Mouse (Mus musculus): ENCODE data around the gene Robo3. TPM values are rescaled to one million over a fixed set of nuclear protein-coding genes. Genes with fewer than 3 reads are reported as not detected.

Gene Robo3
- polyA plus RNA-seq, 1 experiment from 2014 or later, result 0.53 TPM

- Histone ChIP-seq H3K9me3 (replicated peaks) (no peaks in the 10 kb centered on the region), H3K27ac (no peak overlapping the region), H3K4me2 (no peak overlapping the region), H3K4me3 (replicated peaks) (no peak overlapping the region), H3K36me3 (no peaks in the 10 kb centered on the region), H3K27me3 (peaks cover 99% of the 10 kb centered on the region), H3K9ac (no peak overlapping the region), H3K4me1 (peaks cover 18% of the 10 kb centered on the region)
- no peak for ATAC-seq (replicated peaks; ENCODE audit: low FRiP score)
- 3% methylated on average over 3 of the region's 3 CpGs for WGBS
Observed at GRCm38 (mm10) chr9:37454991-37455390, 21.9 kb upstream of the Robo3 start.

GRCm38 (mm10) chr9:37454011-37454492 is 21.0 kb upstream of the Robo3 start:
- no peak for ATAC-seq (replicated peaks; ENCODE audit: low FRiP score)
- Histone ChIP-seq H3K9ac (no peak overlapping the region), H3K4me3 (replicated peaks) (no peak overlapping the region), H3K27me3 (peaks cover 93% of the 10 kb centered on the region), H3K27ac (no peak overlapping the region), H3K4me1 (peaks cover 13% of the 10 kb centered on the region), H3K4me2 (no peak overlapping the region), H3K9me3 (replicated peaks) (no peaks in the 10 kb centered on the region), H3K36me3 (no peaks in the 10 kb centered on the region)
- WGBS, result 7% methylated on average over 6 of the region's 6 CpGs

GRCm38 (mm10) chr9:37453328-37453727 is 20.3 kb upstream of the Robo3 start:
- ATAC-seq (replicated peaks; ENCODE audit: low FRiP score), result no peak
- Histone ChIP-seq H3K4me1 (peaks cover 13% of the 10 kb centered on the region), H3K9ac (no peak overlapping the region), H3K4me2 (no peak overlapping the region), H3K9me3 (replicated peaks) (no peaks in the 10 kb centered on the region), H3K36me3 (no peaks in the 10 kb centered on the region), H3K4me3 (replicated peaks) (no peak overlapping the region), H3K27ac (no peak overlapping the region), H3K27me3 (peaks cover 89% of the 10 kb centered on the region)
- 33% methylated on average over 4 of the region's 4 CpGs for WGBS

GRCm38 (mm10) chr9:37452401-37452800 is 19.4 kb upstream of the Robo3 start:
- WGBS, result 0% methylated on average over 5 of the region's 5 CpGs

DNA sequence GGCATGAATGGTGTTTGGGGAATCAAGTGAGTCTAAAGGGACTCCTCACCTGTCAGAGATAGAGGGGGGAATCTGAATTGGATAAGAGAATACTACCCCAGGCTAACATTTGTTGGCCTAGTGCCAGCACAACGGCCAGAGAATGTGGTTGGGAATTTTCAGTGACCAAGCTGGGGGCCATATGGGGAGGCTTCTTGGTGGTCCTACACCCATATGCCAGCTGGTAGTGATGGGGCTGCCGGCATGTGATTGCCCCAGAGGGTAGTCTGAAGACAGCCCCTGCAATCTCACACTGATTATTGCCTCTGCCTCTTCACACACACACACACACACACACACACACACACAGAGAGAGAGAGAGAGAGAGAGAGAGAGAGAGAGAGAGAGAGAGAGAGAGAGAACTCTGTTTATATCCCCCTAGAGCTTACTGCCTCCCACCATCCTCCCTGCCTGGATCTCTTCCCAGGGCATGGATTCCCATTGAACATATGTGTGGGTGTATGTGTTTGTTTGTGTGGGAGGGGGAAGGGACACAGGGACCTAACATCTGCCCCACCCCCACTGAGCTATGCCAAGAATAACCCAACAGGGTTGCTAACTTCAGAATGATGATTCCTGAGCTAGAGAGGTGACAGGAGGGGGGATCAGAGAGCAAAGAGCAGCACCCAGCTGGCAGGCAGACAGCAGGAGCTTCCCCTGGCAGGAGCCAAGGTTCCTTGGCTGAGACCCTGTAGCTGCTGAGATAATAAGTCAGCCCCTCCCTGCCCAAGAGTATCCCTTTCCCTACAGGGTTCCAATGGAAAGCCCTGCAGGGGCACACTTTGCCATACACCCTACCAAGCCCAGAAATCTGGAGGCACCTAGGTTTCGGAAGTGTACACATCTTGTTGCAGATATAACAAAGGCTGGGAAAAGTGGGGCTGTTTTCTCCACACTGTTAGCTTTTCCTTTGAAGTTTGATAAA is 5.0 kb upstream of the Robo3 start:
- Histone ChIP-seq H3K4me1 (peaks cover 11% of the 10 kb centered on the region), H3K4me2 (no peak overlapping the region), H3K27me3 (peaks cover 49% of the 10 kb centered on the region), H3K9me3 (replicated peaks) (no peaks in the 10 kb centered on the region), H3K27ac (no peak overlapping the region), H3K9ac (no peak overlapping the region), H3K4me3 (replicated peaks) (no peak overlapping the region), H3K36me3 (no peaks in the 10 kb centered on the region)
- no peak for ATAC-seq (replicated peaks; ENCODE audit: low FRiP score)
- WGBS, result 36% methylated on average over 3 of the region's 3 CpGs

More at GRCm38 (mm10) chr9:37452401-37452800, 19.4 kb upstream of the Robo3 start:
- Histone ChIP-seq H3K4me2 (no peak overlapping the region), H3K27ac (no peak overlapping the region), H3K4me3 (replicated peaks) (no peak overlapping the region), H3K36me3 (no peaks in the 10 kb centered on the region), H3K9me3 (replicated peaks) (no peaks in the 10 kb centered on the region), H3K4me1 (peaks cover 13% of the 10 kb centered on the region), H3K27me3 (peaks cover 84% of the 10 kb centered on the region), H3K9ac (no peak overlapping the region)
- ATAC-seq (replicated peaks; ENCODE audit: low FRiP score), result no peak

DNA sequence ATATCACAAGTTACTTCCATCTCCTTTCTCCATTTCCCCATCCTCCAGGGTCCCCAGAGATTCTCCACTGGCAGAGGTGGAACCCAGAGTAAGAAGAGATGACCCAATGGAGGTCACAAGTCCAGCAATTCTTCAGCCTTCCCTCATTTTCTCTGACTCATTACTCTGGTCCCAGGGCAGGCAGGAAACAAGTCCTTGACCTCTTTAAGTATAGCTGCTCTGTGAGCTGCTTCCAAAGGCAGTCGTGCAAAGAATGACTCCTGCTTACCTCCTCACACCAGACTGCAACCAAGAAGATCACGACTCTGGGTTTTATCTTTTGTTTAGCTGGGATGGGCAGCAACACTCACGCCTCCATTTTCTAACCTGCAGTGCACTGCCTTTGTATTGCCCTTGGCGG is 2.6 kb upstream of the Robo3 start:
- Histone ChIP-seq H3K27ac (no peak overlapping the region), H3K4me1 (peaks cover 29% of the 10 kb centered on the region), H3K4me2 (no peak overlapping the region), H3K27me3 (peaks cover 74% of the 10 kb centered on the region), H3K9me3 (replicated peaks) (no peaks in the 10 kb centered on the region), H3K4me3 (replicated peaks) (no peak overlapping the region), H3K9ac (no peak overlapping the region), H3K36me3 (no peaks in the 10 kb centered on the region)
- no peak for ATAC-seq (replicated peaks; ENCODE audit: low FRiP score)
- WGBS, result 7% methylated on average over 4 of the region's 4 CpGs

- WGBS, result 3% methylated on average over 14 of the region's 14 CpGs
- ATAC-seq (replicated peaks; ENCODE audit: low FRiP score), result no peak
- H3K27me3 ChIP-seq, result peaks cover 80% of the 10 kb centered on the region
Observed at GRCm38 (mm10) chr9:37434932-37435331, 1.9 kb upstream of the Robo3 start.

GRCm38 (mm10) chr9:37433823-37434560 is 946 bp upstream of the Robo3 start:
- no peak overlapping the region for H3K4me3 ChIP-seq (replicated peaks)
- no peaks in the 10 kb centered on the region for H3K9me3 ChIP-seq (replicated peaks)
- peaks cover 90% of the 10 kb centered on the region for H3K27me3 ChIP-seq
- no peaks in the 10 kb centered on the region for H3K36me3 ChIP-seq
- no peak overlapping the region for H3K27ac ChIP-seq
- peaks cover 30% of the 10 kb centered on the region for H3K4me1 ChIP-seq
- no peak for ATAC-seq (replicated peaks; ENCODE audit: low FRiP score)
- peak overlapping the region; percentile 58; the same call in 1 of the 2 replicates for H3K4me2 ChIP-seq
- H3K9ac ChIP-seq, result no peak overlapping the region
- 2% methylated on average over 18 of the region's 18 CpGs for WGBS

More at GRCm38 (mm10) chr9:37434932-37435331, 1.9 kb upstream of the Robo3 start:
- Histone ChIP-seq H3K9ac (no peak overlapping the region), H3K4me3 (replicated peaks) (no peak overlapping the region), H3K4me2 (no peak overlapping the region), H3K36me3 (no peaks in the 10 kb centered on the region), H3K9me3 (replicated peaks) (no peaks in the 10 kb centered on the region), H3K27ac (no peak overlapping the region), H3K4me1 (peaks cover 30% of the 10 kb centered on the region)

GRCm38 (mm10) chr9:37432026-37432666 is 900 bp downstream of the Robo3 start:
- Histone ChIP-seq H3K4me3 (replicated peaks) (peak overlapping the region; percentile 32), H3K27ac (no peak overlapping the region), H3K4me1 (peaks cover 30% of the 10 kb centered on the region), H3K27me3 (peaks cover 97% of the 10 kb centered on the region), H3K9ac (no peak overlapping the region), H3K36me3 (no peaks in the 10 kb centered on the region), H3K4me2 (peak overlapping the region; percentile 58), H3K9me3 (replicated peaks) (no peaks in the 10 kb centered on the region)
- ATAC-seq (replicated peaks; ENCODE audit: low FRiP score), result peak; percentile 89
- 1% methylated on average over 16 of the region's 17 CpGs for WGBS

DNA sequence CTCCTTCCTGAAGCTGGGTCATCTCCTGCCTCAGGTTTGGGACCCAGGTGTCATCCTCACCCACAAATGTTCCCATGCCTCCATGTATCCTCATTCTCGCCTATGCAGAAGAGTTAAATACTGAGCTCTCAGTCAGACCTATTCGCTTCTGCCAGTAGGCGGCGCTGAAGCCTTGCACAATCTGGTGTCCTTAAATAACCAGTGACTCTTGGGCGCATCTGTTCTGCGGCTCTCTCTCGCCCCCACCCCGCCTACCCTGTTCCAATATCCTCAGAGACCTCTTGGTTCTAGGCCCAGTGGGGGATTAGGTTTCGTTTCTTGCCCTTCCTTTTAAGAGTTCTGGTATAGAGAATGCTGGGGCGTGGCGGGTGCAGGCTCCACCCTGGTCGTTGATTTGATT is 2.5 kb downstream of the Robo3 start:
- H3K4me1 ChIP-seq, result peaks cover 30% of the 10 kb centered on the region
- peak overlapping the region; percentile 2; the same call in 1 of the 2 replicates for H3K4me3 ChIP-seq (replicated peaks)
- WGBS, result 1% methylated on average over 12 of the region's 12 CpGs
- H3K9me3 ChIP-seq (replicated peaks), result no peaks in the 10 kb centered on the region
- H3K9ac ChIP-seq, result no peak overlapping the region
- no peaks in the 10 kb centered on the region for H3K36me3 ChIP-seq
- peak; percentile 67 for ATAC-seq (replicated peaks; ENCODE audit: low FRiP score)
- peaks cover 89% of the 10 kb centered on the region for H3K27me3 ChIP-seq
- H3K4me2 ChIP-seq, result peak overlapping the region; percentile 42
- no peak overlapping the region for H3K27ac ChIP-seq

DNA sequence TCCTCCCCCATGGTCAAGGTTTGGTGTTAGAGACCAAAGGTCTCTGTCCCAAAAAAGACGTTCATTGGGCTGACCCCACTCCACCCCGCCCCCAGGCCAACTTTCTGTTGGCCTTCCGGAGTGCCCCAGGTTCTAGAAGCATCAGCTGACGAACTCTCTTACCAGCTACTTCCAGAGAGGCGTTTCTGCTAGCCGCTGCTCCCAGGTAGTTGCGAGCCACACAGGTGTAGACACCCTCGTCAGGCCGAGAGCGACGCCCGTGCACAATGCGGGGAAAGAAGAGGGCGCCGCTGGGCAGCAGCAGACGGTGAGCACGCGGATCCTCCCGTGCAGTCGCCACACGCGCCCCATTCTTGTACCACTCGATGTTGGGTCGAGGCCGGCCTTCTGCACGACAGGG is 3.7 kb downstream of the Robo3 start:
- no peaks in the 10 kb centered on the region for H3K36me3 ChIP-seq
- H3K27me3 ChIP-seq, result peaks cover 86% of the 10 kb centered on the region
- H3K4me1 ChIP-seq, result peaks cover 30% of the 10 kb centered on the region
- no peaks in the 10 kb centered on the region for H3K9me3 ChIP-seq (replicated peaks)
- H3K4me3 ChIP-seq (replicated peaks), result no peak overlapping the region
- H3K4me2 ChIP-seq, result no peak overlapping the region
- WGBS, result 16% methylated on average over 26 of the region's 26 CpGs
- no peak for ATAC-seq (replicated peaks; ENCODE audit: low FRiP score)
- H3K9ac ChIP-seq, result no peak overlapping the region
- H3K27ac ChIP-seq, result no peak overlapping the region
